Mouse (Mus musculus): ENCODE results near the gene Cpsf4. TPM values are rescaled to one million over a fixed set of nuclear protein-coding genes. Genes with fewer than 3 reads are reported as not detected.
A peak's percentile ranks its signal among the peaks of the same experiment; 100 is the strongest.
"Not testable (repeated sequence)": the region's sequence is repeated elsewhere in the genome, so short reads cannot be mapped to it uniquely, and the experiment has no call there.

Cpsf4 gene
- polyA plus RNA-seq, 1 experiment from 2014 or later: 35.5 TPM

GRCm38 (mm10) chr5:145219981-145220380 lies 53.0 kb downstream of the Cpsf4 start:
- Histone ChIP-seq H3K36me3 (ENCODE audit: insufficient read depth, low read length) (peaks cover 25% of the 10 kb centered on the region), H3K9ac (ENCODE audit: low read depth, low read length) (no peak overlapping the region), H3K27ac (no peak overlapping the region), H3K4me3 (replicated peaks; ENCODE audit: low read depth, low read length) (no peak overlapping the region), H3K27me3 (ENCODE audit: insufficient read depth, low read length) (no peaks in the 10 kb centered on the region), H3K4me2 (ENCODE audit: low read length) (no peak overlapping the region), H3K4me1 (replicated peaks; ENCODE audit: insufficient read depth, low read length) (no peaks in the 10 kb centered on the region), H3K9me3 (replicated peaks; ENCODE audit: low read length) (no peaks in the 10 kb centered on the region)
- no peak for DNase-seq (ENCODE audit: low spot score)
- ATAC-seq (replicated peaks; ENCODE audit: low FRiP score, low read depth): no peak
- TF ChIP-seq CTCF (IDR thresholded peaks at IDR 0.05; ENCODE audit: low read depth): no peak
- 93% methylated on average over 8 of the region's 8 CpGs for WGBS

- 88% methylated on average over 5 of the region's 5 CpGs for WGBS
- no peak for TF ChIP-seq CTCF (IDR thresholded peaks at IDR 0.05; ENCODE audit: low read depth)
- no peaks in the 10 kb centered on the region for H3K4me1 ChIP-seq (replicated peaks; ENCODE audit: insufficient read depth, low read length)
- ATAC-seq (replicated peaks; ENCODE audit: low FRiP score, low read depth) (0 out of 2 replicates have a peak, but pooled peaks have one; percentile 33), DNase-seq (ENCODE audit: low spot score) (no peak)
- H3K4me2 ChIP-seq (ENCODE audit: low read length): no peak overlapping the region
- peaks cover 25% of the 10 kb centered on the region for H3K36me3 ChIP-seq (ENCODE audit: insufficient read depth, low read length)
- H3K27ac ChIP-seq: no peak overlapping the region
- no peak overlapping the region for H3K9ac ChIP-seq (ENCODE audit: low read depth, low read length)
- H3K27me3 ChIP-seq (ENCODE audit: insufficient read depth, low read length): no peaks in the 10 kb centered on the region
- no peak overlapping the region for H3K4me3 ChIP-seq (replicated peaks; ENCODE audit: low read depth, low read length)
- no peaks in the 10 kb centered on the region for H3K9me3 ChIP-seq (replicated peaks; ENCODE audit: low read length)
Observed at GRCm38 (mm10) chr5:145222840-145223239, 55.8 kb downstream of the Cpsf4 start.

- no peak for TF ChIP-seq CTCF (IDR thresholded peaks at IDR 0.05; ENCODE audit: low read depth)
- no peaks in the 10 kb centered on the region for H3K27me3 ChIP-seq (ENCODE audit: insufficient read depth, low read length)
- H3K36me3 ChIP-seq (ENCODE audit: insufficient read depth, low read length): peaks cover 21% of the 10 kb centered on the region
- 86% methylated on average over 12 of the region's 12 CpGs for WGBS
- DNase-seq (ENCODE audit: low spot score): no peak
- no peaks in the 10 kb centered on the region for H3K9me3 ChIP-seq (replicated peaks; ENCODE audit: low read length)
- no peak overlapping the region for H3K9ac ChIP-seq (ENCODE audit: low read depth, low read length)
- no peak overlapping the region for H3K4me2 ChIP-seq (ENCODE audit: low read length)
- ATAC-seq (replicated peaks; ENCODE audit: low FRiP score, low read depth): no peak
- no peak overlapping the region for H3K4me3 ChIP-seq (replicated peaks; ENCODE audit: low read depth, low read length)
- H3K4me1 ChIP-seq (replicated peaks; ENCODE audit: insufficient read depth, low read length): no peaks in the 10 kb centered on the region
- H3K27ac ChIP-seq: no peak overlapping the region
Observed at GRCm38 (mm10) chr5:145223395-145223794, 56.4 kb downstream of the Cpsf4 start.

- H3K27me3 ChIP-seq (ENCODE audit: insufficient read depth, low read length): no peaks in the 10 kb centered on the region
- 63% methylated on average over 2 of the region's 2 CpGs for WGBS
- peaks cover 5% of the 10 kb centered on the region; the same call in 1 of the 2 replicates for H3K36me3 ChIP-seq (ENCODE audit: insufficient read depth, low read length)
- H3K4me1 ChIP-seq (replicated peaks; ENCODE audit: insufficient read depth, low read length): no peaks in the 10 kb centered on the region
- no peak overlapping the region for H3K4me3 ChIP-seq (replicated peaks; ENCODE audit: low read depth, low read length)
- H3K9ac ChIP-seq (ENCODE audit: low read depth, low read length): no peak overlapping the region
- DNase-seq (ENCODE audit: low spot score) (no peak), ATAC-seq (replicated peaks; ENCODE audit: low FRiP score, low read depth) (no peak)
- TF ChIP-seq CTCF (IDR thresholded peaks at IDR 0.05; ENCODE audit: low read depth): no peak
- H3K4me2 ChIP-seq (ENCODE audit: low read length): no peak overlapping the region
- no peak overlapping the region for H3K27ac ChIP-seq
- H3K9me3 ChIP-seq (replicated peaks; ENCODE audit: low read length): no peaks in the 10 kb centered on the region
Observed at GRCm38 (mm10) chr5:145226453-145226852, 59.4 kb downstream of the Cpsf4 start.

GRCm38 (mm10) chr5:145229283-145229682 lies 62.3 kb downstream of the Cpsf4 start:
- 80% methylated on average over 6 of the region's 6 CpGs for WGBS
- not testable (repeated sequence) for H3K27ac ChIP-seq; DNase-seq (ENCODE audit: low spot score); H3K4me1 ChIP-seq (replicated peaks; ENCODE audit: insufficient read depth, low read length); H3K4me3 ChIP-seq (replicated peaks; ENCODE audit: low read depth, low read length); H3K36me3 ChIP-seq (ENCODE audit: insufficient read depth, low read length); ATAC-seq (replicated peaks; ENCODE audit: low FRiP score, low read depth); H3K27me3 ChIP-seq (ENCODE audit: insufficient read depth, low read length); H3K4me2 ChIP-seq (ENCODE audit: low read length); H3K9ac ChIP-seq (ENCODE audit: low read depth, low read length); H3K9me3 ChIP-seq (replicated peaks; ENCODE audit: low read length)

GRCm38 (mm10) chr5:145230641-145231040 lies 63.6 kb downstream of the Cpsf4 start:
- H3K27me3 ChIP-seq (ENCODE audit: insufficient read depth, low read length): no peaks in the 10 kb centered on the region
- peak overlapping the region; percentile 98; the same call in 1 of the 2 replicates for H3K4me3 ChIP-seq (replicated peaks; ENCODE audit: low read depth, low read length)
- H3K27ac ChIP-seq: peak overlapping the region; percentile 96
- peak overlapping the region; percentile 77 for H3K4me2 ChIP-seq (ENCODE audit: low read length)
- no peak for TF ChIP-seq CTCF (IDR thresholded peaks at IDR 0.05; ENCODE audit: low read depth)
- ATAC-seq (replicated peaks; ENCODE audit: low FRiP score, low read depth): no peak
- peak overlapping the region; percentile 96; the same call in 1 of the 2 replicates for H3K9ac ChIP-seq (ENCODE audit: low read depth, low read length)
- H3K9me3 ChIP-seq (replicated peaks; ENCODE audit: low read length): no peaks in the 10 kb centered on the region
- WGBS: 77% methylated on average over 4 of the region's 4 CpGs
- DNase-seq (ENCODE audit: low spot score): peak; percentile 8
- H3K4me1 ChIP-seq (replicated peaks; ENCODE audit: insufficient read depth, low read length): no peaks in the 10 kb centered on the region; the same call in 1 of the 2 replicates
- peaks cover 17% of the 10 kb centered on the region for H3K36me3 ChIP-seq (ENCODE audit: insufficient read depth, low read length)

GRCm38 (mm10) chr5:145231367-145231871 lies 64.4 kb downstream of the Cpsf4 start, which contains the start of gene Zfp655:
Gene Zfp655 (plus strand): TSS chr5:145231715.
- peak within 1 kb of the TSS; percentile 96 for H3K9ac ChIP-seq (ENCODE audit: low read depth, low read length)
- ATAC-seq (replicated peaks; ENCODE audit: low FRiP score, low read depth) (peak; percentile 97), DNase-seq (ENCODE audit: low spot score) (peak; percentile 96)
- H3K36me3 ChIP-seq (ENCODE audit: insufficient read depth, low read length): peaks cover 21% of the 10 kb centered on the region
- peak within 1 kb of the TSS; percentile 77 for H3K4me2 ChIP-seq (ENCODE audit: low read length)
- no peaks in the 10 kb centered on the region; the same call in 1 of the 2 replicates for H3K4me1 ChIP-seq (replicated peaks; ENCODE audit: insufficient read depth, low read length)
- no peak for TF ChIP-seq CTCF (IDR thresholded peaks at IDR 0.05; ENCODE audit: low read depth)
- no peaks in the 10 kb centered on the region for H3K9me3 ChIP-seq (replicated peaks; ENCODE audit: low read length)
- under 1% methylated on average over 42 of the region's 42 CpGs for WGBS
- H3K27me3 ChIP-seq (ENCODE audit: insufficient read depth, low read length): no peaks in the 10 kb centered on the region
- peak within 1 kb of the TSS; percentile 96 for H3K27ac ChIP-seq
- peak within 1 kb of the TSS; percentile 98 for H3K4me3 ChIP-seq (replicated peaks; ENCODE audit: low read depth, low read length)

Other genes with a start within 250 kb of the Cpsf4 start
- 12.6 and 13.4 TPM in 2 replicates for gene Smurf1, start 201.4 kb upstream of the Cpsf4 start, polyA plus RNA-seq (2015; fragmentation: Nextera tagmentation; extraction: Ambion mirVana)
- gene Gm4871, start 134.5 kb upstream of the Cpsf4 start, polyA plus RNA-seq (2015; fragmentation: Nextera tagmentation; extraction: Ambion mirVana): not detected in 2 replicates
- not detected in 2 replicates for gene 1700018F24Rik, start 124.2 kb upstream of the Cpsf4 start, polyA plus RNA-seq (2015; fragmentation: Nextera tagmentation; extraction: Ambion mirVana)
- gene Arpc1a, start 83.4 kb upstream of the Cpsf4 start, polyA plus RNA-seq (2015; fragmentation: Nextera tagmentation; extraction: Ambion mirVana): 145 and 156 TPM in 2 replicates
- not detected in 2 replicates for gene Kpna7, start 83.2 kb upstream of the Cpsf4 start, polyA plus RNA-seq (2015; fragmentation: Nextera tagmentation; extraction: Ambion mirVana)
- 261 and 283 TPM in 2 replicates for gene Arpc1b, start 53.0 kb upstream of the Cpsf4 start, polyA plus RNA-seq (2015; fragmentation: Nextera tagmentation; extraction: Ambion mirVana)
- gene Pdap1, start 27.0 kb upstream of the Cpsf4 start, polyA plus RNA-seq (2015; fragmentation: Nextera tagmentation; extraction: Ambion mirVana): 89.9 and 95.7 TPM in 2 replicates
- 185 and 186 TPM in 2 replicates for gene Bud31, start 26.9 kb upstream of the Cpsf4 start, polyA plus RNA-seq (2015; fragmentation: Nextera tagmentation; extraction: Ambion mirVana)
- gene Ptcd1, start 105 bp upstream of the Cpsf4 start, polyA plus RNA-seq (2015; fragmentation: Nextera tagmentation; extraction: Ambion mirVana): 14.7 and 15.2 TPM in 2 replicates
- gene Atp5j2, start 24.8 kb downstream of the Cpsf4 start, polyA plus RNA-seq (2015; fragmentation: Nextera tagmentation; extraction: Ambion mirVana): 678 and 711 TPM in 2 replicates
- gene Zkscan14, start 34.7 kb downstream of the Cpsf4 start, polyA plus RNA-seq (2015; fragmentation: Nextera tagmentation; extraction: Ambion mirVana): 10.1 and 11.5 TPM in 2 replicates
- 10.4 and 10.8 TPM in 2 replicates for gene Zkscan5, start 37.3 kb downstream of the Cpsf4 start, polyA plus RNA-seq (2015; fragmentation: Nextera tagmentation; extraction: Ambion mirVana)
- gene Zfp655, start 64.5 kb downstream of the Cpsf4 start, polyA plus RNA-seq (2015; fragmentation: Nextera tagmentation; extraction: Ambion mirVana): 30.6 and 37.8 TPM in 2 replicates
- 0.26 and 0.57 TPM in 2 replicates for gene Zscan25, start 113.3 kb downstream of the Cpsf4 start, polyA plus RNA-seq (2015; fragmentation: Nextera tagmentation; extraction: Ambion mirVana)
- 0.09 and 0.16 TPM in 2 replicates for gene Cyp3a57, start 178.1 kb downstream of the Cpsf4 start, polyA plus RNA-seq (2015; fragmentation: Nextera tagmentation; extraction: Ambion mirVana)